Mouse (Mus musculus) testis, adult 2 months (tissue): ENCODE data around the gene Ank.

Experiments used
- CTCF ChIP-seq: fragments of 200-500 bp; IDR thresholded peaks from 2 replicates; pipeline ENCODE4 v1.5.1; 2012; ENCODE audit warnings: low read depth, mild to moderate bottlenecking, inconsistent platforms, low read length, moderate library complexity; ENCODE audit not compliant: control insufficient read depth, insufficient read depth, insufficient replicate concordance
- POLR2A ChIP-seq: fragments of 200-500 bp; IDR thresholded peaks from 2 replicates; pipeline ENCODE4 v1.6.1; 2012; ENCODE audit warnings: low read depth, mild to moderate bottlenecking, inconsistent platforms, low read length, moderate library complexity; ENCODE audit not compliant: control insufficient read depth

- TF ChIP-seq POLR2A (no peak), CTCF (no peak)
Observed at GRCm38 (mm10) chr15:27508169-27508568, 41.7 kb downstream of the Ank start.
